Mouse (Mus musculus) adrenal gland, postnatal 25 days (tissue): Measurements from ENCODE around the gene Creb5. TPM values are rescaled to one million over a fixed set of nuclear protein-coding genes. Genes with fewer than 3 reads are reported as not detected.

ENCODE experiments used
- DNase-seq: peaks from one replicate; pipeline ENCODE4 v3.0.0; 2021; ENCODE audit warnings: mixed read lengths
- total RNA-seq: library from RNA; stranded (reverse); gene quantifications from 2 replicates; pipeline ENCODE4 v1.2.3, GENCODE M21; 2021

Gene Creb5
- total RNA-seq, 1 experiment from 2014 or later: 2.0 TPM

- DNase-seq: no peak
These were observed 204.3 kb downstream of the Creb5 start for GRCm38 (mm10) chr6:53491331-53491730.

DNA sequence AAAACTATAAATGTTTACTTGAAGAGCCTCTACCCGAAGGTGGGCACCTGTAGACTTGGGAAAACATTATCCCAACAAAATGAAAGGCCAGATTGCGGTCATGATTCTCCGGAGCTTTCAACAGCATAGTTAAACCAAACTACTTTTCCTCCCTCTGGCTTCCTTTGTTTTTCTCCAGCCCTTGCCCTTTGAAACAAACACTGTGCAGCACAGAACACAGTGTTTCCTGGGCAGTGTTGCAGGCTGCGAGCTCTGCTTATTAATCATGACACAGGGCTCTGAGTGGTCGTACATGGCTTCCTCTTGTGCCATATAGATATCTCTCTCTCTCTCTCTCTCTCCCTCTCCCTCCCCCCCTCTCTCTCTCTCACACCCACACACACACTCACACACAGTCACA lies 206.8 kb downstream of the Creb5 start:
- no peak for DNase-seq

DNA sequence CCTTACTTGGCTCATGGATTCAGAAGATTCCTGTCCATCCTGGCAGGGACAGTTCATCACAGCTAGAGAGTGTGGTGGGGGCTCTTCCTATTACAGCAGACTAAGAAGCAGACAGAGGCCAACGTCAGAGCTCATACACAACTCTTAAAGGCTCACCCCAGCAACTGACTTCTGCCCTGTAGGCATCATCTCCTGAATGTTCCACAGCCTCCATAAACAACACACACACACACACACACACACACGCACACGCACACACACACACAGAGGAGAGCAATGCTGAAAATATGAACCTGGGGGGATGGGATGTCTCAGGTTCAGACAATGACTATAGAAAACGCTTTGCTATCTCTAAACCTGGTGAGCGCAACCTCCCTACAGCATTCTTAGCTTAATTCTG lies 208.6 kb downstream of the Creb5 start:
- no peak for DNase-seq

DNA sequence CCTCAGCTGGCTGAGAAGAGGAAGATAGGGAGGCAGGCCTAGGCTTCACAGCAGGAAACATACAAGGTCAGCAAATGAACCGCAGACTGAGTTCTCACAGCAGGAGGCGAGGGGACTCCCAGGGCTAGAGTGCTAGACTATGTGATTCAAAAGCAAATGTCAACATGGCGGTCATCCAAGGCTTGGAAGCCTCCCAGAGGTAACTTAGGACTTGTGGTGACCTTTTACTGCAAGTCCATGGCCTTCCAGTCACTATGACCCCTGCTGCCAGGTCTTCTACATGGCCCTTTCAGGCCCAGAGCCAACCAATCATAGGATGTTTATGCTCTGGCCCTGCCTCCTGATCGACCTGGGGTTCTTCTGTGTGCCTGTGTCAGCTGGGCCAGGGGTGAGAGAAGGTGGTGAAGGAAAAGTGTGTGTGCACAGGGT lies 209.3 kb downstream of the Creb5 start:
- peak; percentile 36 for DNase-seq

- DNase-seq: no peak
These were observed 210.9 kb downstream of the Creb5 start for GRCm38 (mm10) chr6:53497904-53498536.

GRCm38 (mm10) chr6:53499621-53500295 lies 212.7 kb downstream of the Creb5 start:
- no peak for DNase-seq

- no peak for DNase-seq
These were observed 214.2 kb downstream of the Creb5 start for GRCm38 (mm10) chr6:53501236-53501635.

- no peak for DNase-seq
These were observed 220.0 kb downstream of the Creb5 start for GRCm38 (mm10) chr6:53506947-53507564.

GRCm38 (mm10) chr6:53508847-53509494 lies 221.9 kb downstream of the Creb5 start:
- no peak for DNase-seq

GRCm38 (mm10) chr6:53510005-53510404 lies 222.9 kb downstream of the Creb5 start:
- DNase-seq: no peak

DNA sequence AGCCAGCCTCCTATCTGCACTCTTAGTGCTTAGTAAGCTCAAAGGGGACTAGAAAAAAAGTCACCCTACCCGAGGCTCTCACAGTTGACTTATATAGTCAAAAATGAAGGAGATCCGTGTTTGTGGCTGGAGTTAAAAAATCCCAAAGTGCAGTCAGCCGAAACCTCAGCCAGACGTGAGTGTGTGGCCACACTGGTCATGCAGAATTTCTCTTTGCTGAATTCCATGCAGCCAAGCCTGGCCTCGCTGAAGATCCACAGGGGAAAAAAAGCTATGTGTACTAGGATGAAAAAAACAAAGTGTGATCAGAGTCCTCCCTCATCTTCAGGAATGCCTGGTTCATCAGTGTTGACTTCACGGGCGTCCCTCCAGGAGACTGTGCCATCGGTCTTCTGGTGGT lies 225.2 kb downstream of the Creb5 start:
- no peak for DNase-seq

DNA sequence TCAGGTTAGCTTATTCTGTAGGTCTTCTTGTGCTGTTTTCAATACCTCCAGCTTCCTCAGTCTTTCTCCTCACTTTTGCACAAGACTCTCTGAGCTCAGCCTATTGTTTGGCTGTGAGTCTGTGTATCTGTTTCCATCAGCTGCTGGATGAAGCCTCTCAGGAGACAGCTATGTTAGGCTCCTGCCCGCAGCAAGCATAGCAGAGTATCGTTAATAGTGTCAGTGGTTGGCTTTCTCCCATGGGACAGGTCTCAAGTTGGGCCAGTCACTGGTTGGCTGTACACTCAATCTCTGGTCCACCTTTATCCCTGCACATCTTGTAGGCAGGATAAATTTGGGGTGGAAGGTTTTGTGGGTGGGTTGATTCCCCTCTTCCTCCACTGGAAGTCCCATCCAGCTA lies 226.3 kb downstream of the Creb5 start:
- DNase-seq: no peak

GRCm38 (mm10) chr6:53514862-53515261 lies 227.8 kb downstream of the Creb5 start:
- DNase-seq: no peak

DNA sequence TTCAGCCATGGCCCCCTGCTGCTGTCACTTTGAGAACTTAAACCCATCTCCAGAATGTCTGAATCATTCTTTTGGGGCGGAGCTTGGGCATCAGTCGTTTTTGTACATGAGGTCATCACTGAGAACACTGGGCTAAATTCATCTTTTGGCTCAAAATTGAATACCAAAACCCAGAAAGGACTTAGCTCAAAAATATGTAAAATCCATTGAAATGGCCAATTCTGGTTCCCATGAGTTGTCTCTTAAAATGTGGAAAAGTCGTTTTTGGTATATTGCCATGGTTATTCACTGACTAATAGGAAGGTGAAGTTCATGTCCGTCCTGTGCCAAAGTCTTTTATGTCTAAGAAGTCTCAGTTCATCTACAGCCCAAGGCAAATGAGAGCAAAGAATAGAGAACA lies 228.5 kb downstream of the Creb5 start:
- DNase-seq: no peak

DNA sequence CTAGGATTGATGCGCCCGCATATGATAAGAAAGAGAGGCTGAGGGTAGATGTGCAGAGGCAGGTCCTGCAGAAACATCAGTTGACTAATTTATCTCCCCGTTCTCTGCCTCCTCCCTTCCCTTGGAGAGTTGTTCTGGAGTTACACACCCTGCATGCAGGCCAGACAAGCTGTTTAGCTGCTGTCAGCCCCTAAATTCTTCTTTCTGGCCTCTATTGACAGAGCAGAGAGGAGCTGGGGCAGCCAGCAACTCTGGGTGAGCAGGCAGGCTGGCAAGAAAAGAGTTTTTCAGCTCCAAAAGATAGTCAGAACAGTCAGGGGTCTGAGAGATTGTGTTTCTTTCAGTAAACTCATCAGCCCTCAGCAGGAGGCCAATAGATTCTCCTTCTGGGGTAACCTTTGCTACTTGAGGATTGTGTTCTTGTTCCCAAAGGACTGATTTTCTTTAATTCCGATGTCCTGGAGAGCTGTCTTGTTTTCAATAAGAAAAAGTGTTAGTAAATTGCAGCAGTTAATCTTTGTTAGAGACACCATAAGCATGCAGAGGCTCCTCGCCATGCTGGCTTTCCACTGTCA lies 230.4 kb downstream of the Creb5 start:
- DNase-seq: no peak

GRCm38 (mm10) chr6:53523743-53524497 lies 236.8 kb downstream of the Creb5 start:
- DNase-seq: peak; percentile 6

DNA sequence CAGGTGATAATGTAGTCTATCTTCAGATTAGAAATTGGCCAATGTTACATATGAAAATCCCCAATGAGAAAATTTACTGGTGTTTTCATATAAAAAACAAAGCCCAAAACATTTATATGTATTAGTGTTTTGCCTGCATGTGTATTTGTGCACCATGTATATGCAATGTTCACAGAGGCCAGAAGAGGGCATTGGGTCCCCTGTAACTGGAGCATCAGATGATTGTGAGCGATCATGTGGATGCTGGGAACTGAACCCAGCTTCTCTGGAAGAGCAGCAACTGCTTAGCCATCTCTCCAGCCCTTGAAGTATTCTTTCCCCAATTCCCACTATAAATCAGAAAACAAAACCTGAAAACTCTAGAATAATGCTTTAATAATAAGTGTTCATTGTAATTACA lies 239.4 kb downstream of the Creb5 start:
- no peak for DNase-seq

- DNase-seq: no peak
These were observed 243.7 kb downstream of the Creb5 start for GRCm38 (mm10) chr6:53530742-53531141.

DNA sequence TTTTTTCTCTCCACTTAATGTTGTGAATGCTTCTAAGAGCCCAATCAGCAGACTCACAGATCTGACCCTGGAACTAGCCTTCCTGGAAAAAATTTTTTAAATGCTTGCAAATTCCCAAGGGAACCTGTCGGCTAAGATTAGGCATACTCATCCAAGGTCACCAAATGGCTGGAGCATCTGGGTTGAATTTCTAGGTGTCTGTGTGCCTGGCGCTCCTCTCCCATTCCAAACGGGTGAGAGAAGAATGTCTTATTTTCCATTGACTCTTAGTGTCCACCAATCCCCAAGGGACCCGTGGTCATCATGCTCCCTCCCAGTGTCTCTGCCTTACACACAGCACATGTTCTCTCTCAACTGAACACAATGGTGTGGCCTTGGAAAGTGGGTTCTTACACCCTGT lies 244.4 kb downstream of the Creb5 start:
- no peak for DNase-seq

DNA sequence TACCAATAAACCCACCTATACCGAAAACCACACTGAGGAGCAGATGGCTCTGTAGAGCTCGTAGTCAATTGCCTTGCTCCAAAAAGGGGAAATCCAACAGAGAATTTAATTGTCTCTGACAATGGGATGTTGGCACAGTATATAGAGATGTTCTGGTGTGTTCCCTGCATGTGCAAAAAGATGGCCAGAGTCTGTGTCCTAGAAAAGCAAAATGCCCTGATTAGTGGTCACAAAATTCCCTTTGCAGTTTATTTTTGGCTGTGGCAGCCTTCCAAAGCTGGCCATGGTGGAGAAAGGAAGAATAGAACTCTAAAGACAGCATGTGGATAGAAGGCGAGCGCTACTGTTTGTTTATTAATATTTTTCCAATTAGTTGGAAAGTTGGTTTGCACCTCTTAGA lies 250.5 kb downstream of the Creb5 start:
- DNase-seq: no peak

GRCm38 (mm10) chr6:53541798-53542197 lies 254.7 kb downstream of the Creb5 start:
- no peak for DNase-seq

DNA sequence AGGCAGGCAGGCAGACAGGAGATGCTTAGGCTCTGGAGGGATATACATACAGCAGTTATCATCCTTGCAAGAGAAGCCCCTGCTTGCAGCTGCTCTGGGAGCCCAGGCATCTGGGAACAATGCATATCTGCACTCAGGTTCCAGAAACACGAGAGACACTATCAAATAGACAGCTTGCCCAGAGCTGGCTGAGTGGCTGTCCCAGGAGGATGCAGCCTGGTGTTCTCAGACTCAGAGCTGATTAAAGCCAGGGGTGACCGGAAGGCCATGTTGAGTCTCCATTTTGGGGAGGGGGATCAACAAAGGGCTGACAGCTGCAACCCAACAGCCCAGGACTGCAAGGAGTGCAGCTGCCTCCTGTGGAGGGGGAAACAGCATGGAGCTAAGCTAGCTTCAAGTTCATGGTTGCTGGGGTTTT lies 258.4 kb downstream of the Creb5 start:
- DNase-seq: no peak
